Mouse (Mus musculus) neural tube, embryonic 11.5 days (tissue): ENCODE measurements around the gene Vmn1r16. TPM values are rescaled to one million over a fixed set of nuclear protein-coding genes. Genes with fewer than 3 reads are reported as not detected.

Experiments used
- polyA plus RNA-seq: library from polyadenylated mRNA; unstranded; fragments of >200 nt; fragmentation: Nextera tagmentation; extraction: Ambion mirVana; gene quantifications from 2 replicates; pipeline ENCODE4 v1.2.1, GENCODE M21; 2014

The Vmn1r16 gene
- polyA plus RNA-seq, 1 experiment from 2014 or later: not detected

Other genes with a start within 250 kb of the Vmn1r16 start
- not detected in 2 replicates for gene Vmn1r10, start 220.0 kb downstream of the Vmn1r16 start, polyA plus RNA-seq
- gene Vmn1r11, start 196.0 kb downstream of the Vmn1r16 start, polyA plus RNA-seq: not detected in 2 replicates
- not detected in 2 replicates for gene Vmn1r12, start 172.6 kb downstream of the Vmn1r16 start, polyA plus RNA-seq
- gene Vmn1r13, start 126.2 kb downstream of the Vmn1r16 start, polyA plus RNA-seq: not detected in 2 replicates
- not detected in 2 replicates for gene Vmn1r14, start 97.8 kb downstream of the Vmn1r16 start, polyA plus RNA-seq
- gene Vmn1r15, start 71.5 kb downstream of the Vmn1r16 start, polyA plus RNA-seq: not detected in 2 replicates
- gene Vmn1r17, start 34.2 kb upstream of the Vmn1r16 start, polyA plus RNA-seq: not detected in 2 replicates
- not detected in 2 replicates for gene Vmn1r18, start 66.3 kb upstream of the Vmn1r16 start, polyA plus RNA-seq
- gene Vmn1r19, start 74.3 kb upstream of the Vmn1r16 start, polyA plus RNA-seq: not detected in 2 replicates
- gene Vmn1r20, start 99.4 kb upstream of the Vmn1r16 start, polyA plus RNA-seq: not detected in 2 replicates
- 4.0 and 4.4 TPM in 2 replicates for gene Ppm1k, start 206.0 kb upstream of the Vmn1r16 start, polyA plus RNA-seq